Mouse (Mus musculus): ENCODE measurements around the gene Hdhd5.

GRCm38 (mm10) chr6:120579110-120579830, 48.2 kb upstream of the Hdhd5 start:
- TF ChIP-seq EP300 (IDR thresholded peaks at IDR 0.05; ENCODE audit: low read length) (peak; percentile 27; the same call in 1 of the 2 replicates), ZNF384 (IDR thresholded peaks at IDR 0.05; ENCODE audit: low read depth, low read length) (no peak), KAT2A (IDR thresholded peaks at IDR 0.05; ENCODE audit: insufficient replicate concordance, low read length) (no peak)

Data from CH12.LX (cell line).